Mouse (Mus musculus): ENCODE data around the gene Furin. TPM values are rescaled to one million over a fixed set of nuclear protein-coding genes. Genes with fewer than 3 reads are reported as not detected.

Gene Furin
- polyA plus RNA-seq, 1 experiment from 2014 or later = 120 TPM

DNA sequence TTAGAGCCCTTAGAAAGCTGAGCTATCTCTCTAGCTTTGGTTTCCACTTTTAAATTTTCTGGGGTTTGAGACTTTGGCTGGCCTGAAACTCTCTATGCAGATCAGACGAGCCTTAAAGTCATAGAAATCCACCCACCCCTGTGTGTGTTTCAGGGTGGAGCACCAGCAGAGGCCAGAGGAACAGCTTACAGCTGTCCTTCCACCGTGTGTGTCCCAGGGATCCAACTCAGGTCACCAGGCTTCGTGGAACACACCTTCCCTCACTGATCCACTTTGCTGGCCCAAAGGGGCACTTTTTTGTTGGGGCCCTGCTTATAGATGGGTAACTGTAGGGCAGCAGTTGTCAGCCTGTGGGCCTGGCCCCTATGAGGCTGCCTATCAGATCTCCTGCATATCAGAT is 31.0 kb downstream of the Furin start:
- DNase-seq (ENCODE audit: low read depth, low spot score) (no peak), ATAC-seq (no peak)
- no peaks in the 10 kb centered on the region for H3K27me3 ChIP-seq
- POLR2A ChIA-PET = no interaction called here
- CTCF ChIA-PET = interaction anchor here (2.7 kb wide), 1 partner anchor 32 kb away, joined by 23 read pairs; the partner anchor contains the start of genes Hddc3 and Unc45a
- in situ Hi-C loops (cut with MboI; ENCODE audit: low pct_unique_long_range_greater_than_20kb) = no loop called here
- no peak for TF ChIP-seq CTCF (IDR thresholded peaks at IDR 0.05)

DNA sequence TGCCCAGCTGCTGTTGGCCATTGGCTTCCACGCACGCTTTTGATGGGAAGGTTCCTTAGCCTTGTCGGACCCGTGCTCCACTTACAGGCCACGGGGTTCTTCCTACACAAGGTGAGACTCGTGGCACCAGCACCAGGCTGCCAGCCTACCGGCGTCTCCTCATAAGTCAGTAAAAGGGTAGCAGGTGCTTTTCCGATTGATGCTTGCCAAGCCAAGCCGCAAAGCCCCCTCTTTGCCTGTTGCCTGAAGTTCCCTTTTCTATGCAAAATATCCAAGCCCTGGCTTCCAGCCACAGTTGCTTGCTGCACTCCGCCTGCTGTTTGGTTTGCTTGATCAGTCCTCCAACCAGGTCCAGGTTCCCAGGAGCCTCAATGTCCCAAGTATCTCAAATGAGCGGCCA is 31.4 kb downstream of the Furin start:
- no peak for TF ChIP-seq CTCF (IDR thresholded peaks at IDR 0.05)
- CTCF ChIA-PET = interaction anchor here (2.7 kb wide), 1 partner anchor 32 kb away, joined by 23 read pairs; the partner anchor contains the start of genes Hddc3 and Unc45a
- POLR2A ChIA-PET = no interaction called here
- DNase-seq (ENCODE audit: low read depth, low spot score) = no peak
- ATAC-seq = no peak
- in situ Hi-C loops (cut with MboI; ENCODE audit: low pct_unique_long_range_greater_than_20kb) = no loop called here
- H3K27me3 ChIP-seq = no peaks in the 10 kb centered on the region

DNA sequence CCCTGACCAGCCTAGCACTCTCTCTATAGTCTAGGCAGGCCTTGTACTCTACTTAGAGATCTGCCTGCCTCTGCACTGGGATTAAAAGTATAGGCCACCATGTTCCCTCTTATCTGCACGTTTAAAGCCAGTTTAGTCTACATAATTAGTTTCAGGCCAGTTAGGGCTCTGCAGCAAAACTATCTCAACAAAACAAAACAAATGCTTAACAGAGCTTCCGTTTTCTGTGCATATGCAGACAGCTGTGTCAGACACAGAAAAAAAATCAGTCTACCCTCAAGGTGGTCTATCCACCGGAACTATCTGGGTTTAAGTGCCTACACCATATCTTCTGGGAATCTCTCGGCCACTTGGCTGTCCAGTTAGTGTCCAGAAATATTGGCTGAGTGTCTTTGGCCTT is 31.9 kb downstream of the Furin start:
- DNase-seq (ENCODE audit: low read depth, low spot score) (no peak), ATAC-seq (no peak)
- in situ Hi-C loops (cut with MboI; ENCODE audit: low pct_unique_long_range_greater_than_20kb) = no loop called here
- no peak for TF ChIP-seq CTCF (IDR thresholded peaks at IDR 0.05)
- H3K27me3 ChIP-seq = no peaks in the 10 kb centered on the region
- CTCF ChIA-PET = interaction anchor here (2.7 kb wide), 1 partner anchor 31 kb away, joined by 23 read pairs; the partner anchor contains the start of genes Hddc3 and Unc45a
- POLR2A ChIA-PET = interaction anchor here (0.9 kb wide), 1 partner anchor 9 kb away, joined by 3 read pairs; no protein-coding TSS in a partner anchor

DNA sequence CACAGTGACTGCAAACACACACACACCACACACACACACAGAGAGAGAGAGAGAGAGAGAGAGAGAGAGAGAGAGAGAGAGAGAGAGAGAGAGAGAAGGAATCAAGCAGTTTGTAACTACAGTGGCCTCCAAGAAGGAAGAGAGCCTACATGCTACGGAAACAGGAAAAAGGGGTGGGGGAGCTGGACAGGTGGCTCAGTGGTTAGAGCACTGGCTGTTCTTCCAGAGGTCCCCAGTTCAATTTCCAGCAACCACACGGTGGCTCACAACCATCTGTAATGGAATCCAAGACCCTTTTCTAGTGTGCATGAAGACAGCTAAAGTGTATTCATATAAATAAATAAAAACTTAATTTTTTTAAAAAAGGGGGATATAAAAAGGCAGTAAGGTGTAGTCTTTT is 32.6 kb downstream of the Furin start:
- in situ Hi-C loops (cut with MboI; ENCODE audit: low pct_unique_long_range_greater_than_20kb) = no loop called here
- CTCF ChIA-PET = interaction anchor here (2.7 kb wide), 1 partner anchor 31 kb away, joined by 23 read pairs; the partner anchor contains the start of genes Hddc3 and Unc45a
- ATAC-seq (no peak), DNase-seq (ENCODE audit: low read depth, low spot score) (no peak)
- H3K27me3 ChIP-seq = no peaks in the 10 kb centered on the region
- POLR2A ChIA-PET = interaction anchor here (0.6 to 0.9 kb wide), 2 partner anchors 9 to 37 kb away, joined by 3 to 4 read pairs; no protein-coding TSS in a partner anchor
- no peak for TF ChIP-seq CTCF (IDR thresholded peaks at IDR 0.05)

DNA sequence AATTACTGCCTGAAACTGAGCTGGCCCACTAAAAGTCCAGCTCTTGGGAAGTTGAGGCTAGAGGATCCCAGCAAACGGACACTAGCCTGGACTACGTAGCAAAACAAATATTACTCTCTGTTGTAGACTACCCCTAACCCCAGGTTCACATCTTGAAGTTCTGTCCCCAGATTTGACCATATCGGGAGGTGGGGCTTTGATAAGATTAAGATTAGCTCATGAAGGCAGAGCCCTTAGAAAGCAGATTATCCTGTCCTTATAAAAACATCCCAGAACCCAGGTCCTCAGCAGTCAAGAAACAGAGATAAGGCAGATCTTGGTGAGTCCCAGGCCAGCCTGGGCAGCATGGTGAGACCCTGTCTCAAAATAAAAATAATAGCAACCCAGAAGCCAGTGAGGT is 33.1 kb downstream of the Furin start:
- CTCF ChIA-PET = interaction anchor here (0.7 to 2.7 kb wide), 2 partner anchors 11 to 30 kb away, joined by 3 to 23 read pairs; partner anchors contain the start of genes Hddc3 and Unc45a
- no peak for ATAC-seq
- TF ChIP-seq CTCF (IDR thresholded peaks at IDR 0.05) = no peak

DNA sequence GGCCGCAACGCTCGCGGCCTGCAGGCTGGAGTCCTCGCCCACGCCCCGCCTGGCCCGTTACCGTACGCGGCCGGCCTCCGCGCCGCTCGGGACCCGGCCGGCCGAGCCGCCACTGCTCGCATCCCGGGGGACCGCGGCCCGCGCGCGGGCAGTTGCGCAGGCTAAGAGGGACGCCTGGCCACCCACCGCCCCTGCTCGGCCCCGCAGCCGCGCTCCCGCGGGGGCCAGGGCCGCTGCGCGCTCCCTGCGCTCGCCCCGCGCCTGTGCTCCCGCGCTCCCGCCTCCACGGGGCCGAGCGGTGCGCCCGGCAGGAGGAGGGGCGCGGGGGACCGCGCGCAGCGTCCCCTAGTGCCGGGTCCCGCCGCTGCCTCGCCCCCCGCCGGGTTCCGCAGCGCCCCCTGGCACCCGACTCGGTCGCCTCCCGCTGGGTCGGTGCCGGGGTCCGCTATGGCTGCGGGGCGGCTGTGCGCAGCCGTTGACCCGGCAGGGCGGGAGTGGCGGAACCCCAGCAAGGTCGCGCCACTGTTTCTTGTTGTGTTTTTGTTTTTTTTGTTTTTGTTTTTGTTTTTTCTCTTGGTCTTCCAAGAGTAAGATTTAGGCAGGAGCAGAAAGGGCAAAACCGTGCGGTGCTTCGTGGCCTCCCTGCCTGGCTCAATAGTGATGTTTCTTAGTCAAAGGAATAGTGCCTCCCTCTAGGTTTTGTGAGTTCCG is 34.0 kb downstream of the Furin start, which contains the start of gene Man2a2:
Man2a2 (minus strand) TSS at position 335 of the 711 bp plus-strand sequence.
- ChIA-PET POLR2A (interaction anchor here (0.8 kb wide), 1 partner anchor 31 kb away, joined by 3 read pairs; no protein-coding TSS in a partner anchor), CTCF (interaction anchor here (1.1 to 2.7 kb wide), 7 partner anchors 9 to 115 kb away, joined by 3 to 23 read pairs (median 5); partner anchors contain the start of genes Hddc3 and Unc45a)
- ATAC-seq (peak; percentile 32), DNase-seq (ENCODE audit: low read depth, low spot score) (no peak)
- H3K27me3 ChIP-seq = no peaks in the 10 kb centered on the region
- in situ Hi-C loops (cut with MboI; ENCODE audit: low pct_unique_long_range_greater_than_20kb) = no loop called here
- TF ChIP-seq CTCF (IDR thresholded peaks at IDR 0.05) = no peak

More for the DNA sequence above, 33.1 kb downstream of the Furin start:
- in situ Hi-C loops (cut with MboI; ENCODE audit: low pct_unique_long_range_greater_than_20kb) = no loop called here
- POLR2A ChIA-PET = interaction anchor here (0.6 kb wide), 1 partner anchor 36 kb away, joined by 4 read pairs; no protein-coding TSS in a partner anchor
- no peaks in the 10 kb centered on the region for H3K27me3 ChIP-seq
- DNase-seq (ENCODE audit: low read depth, low spot score) = no peak

DNA sequence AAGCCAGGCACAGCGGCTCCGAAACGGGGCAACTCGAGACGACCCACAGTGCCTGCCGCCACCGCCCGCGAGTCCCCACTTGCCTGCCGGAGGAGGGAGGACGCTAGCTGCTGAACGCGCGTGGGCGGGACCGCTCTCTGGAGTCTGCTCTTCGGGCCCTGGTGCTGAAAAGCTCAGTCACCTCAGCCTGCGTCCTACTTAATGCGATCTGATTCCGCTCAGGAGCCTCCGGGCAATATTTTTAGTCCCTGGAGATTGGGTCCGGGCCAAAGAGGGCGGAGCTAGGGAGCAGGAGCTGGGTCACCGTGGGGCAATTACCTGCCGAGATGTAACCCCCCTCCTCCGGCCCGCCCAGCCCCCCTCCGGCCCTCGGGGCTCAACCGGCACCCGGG is 34.6 kb downstream of the Furin start:
- TF ChIP-seq CTCF (IDR thresholded peaks at IDR 0.05) = no peak
- POLR2A ChIA-PET = interaction anchor here (0.8 kb wide), 1 partner anchor 31 kb away, joined by 3 read pairs; no protein-coding TSS in a partner anchor
- in situ Hi-C loops (cut with MboI; ENCODE audit: low pct_unique_long_range_greater_than_20kb) = no loop called here
- CTCF ChIA-PET = interaction anchor here (1.1 to 1.6 kb wide), 6 partner anchors 9 to 116 kb away, joined by 3 to 7 read pairs (median 4); partner anchors contain the start of gene Hddc3
- peak; percentile 45 for ATAC-seq
- no peaks in the 10 kb centered on the region for H3K27me3 ChIP-seq
- DNase-seq (ENCODE audit: low read depth, low spot score) = no peak

DNA sequence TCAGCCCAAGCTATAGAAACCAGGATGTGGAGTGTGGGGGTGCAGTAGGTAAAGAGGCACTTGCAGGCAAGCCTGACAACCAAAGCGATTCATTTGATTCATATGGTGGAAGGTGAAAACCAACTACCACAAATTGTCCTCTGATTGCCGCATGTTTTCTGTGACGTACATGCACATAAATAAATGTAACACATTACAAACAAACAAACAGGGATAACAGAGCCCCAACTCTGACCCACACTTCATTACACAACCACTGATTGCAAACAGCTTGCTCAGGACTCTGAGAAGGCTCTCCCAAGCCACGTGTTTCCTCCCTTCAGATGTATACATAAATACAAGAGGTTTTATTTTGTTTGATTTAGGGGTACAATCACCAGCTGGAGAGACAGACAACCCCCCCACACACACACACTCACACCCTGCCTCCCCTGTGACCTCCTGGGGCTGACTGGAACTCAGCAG is 35.2 kb downstream of the Furin start:
- TF ChIP-seq CTCF (IDR thresholded peaks at IDR 0.05) = no peak
- ChIA-PET CTCF (interaction anchor here (0.8 to 1.6 kb wide), 7 partner anchors 10 to 116 kb away, joined by 3 to 7 read pairs (median 4); partner anchors contain the start of gene Hddc3), POLR2A (interaction anchor here (0.6 to 0.8 kb wide), 2 partner anchors 30 to 1429 kb away, joined by 3 to 4 read pairs; no protein-coding TSS in a partner anchor)
- DNase-seq (ENCODE audit: low read depth, low spot score) (no peak), ATAC-seq (no peak)
- no peaks in the 10 kb centered on the region for H3K27me3 ChIP-seq
- in situ Hi-C loops (cut with MboI; ENCODE audit: low pct_unique_long_range_greater_than_20kb) = no loop called here

DNA sequence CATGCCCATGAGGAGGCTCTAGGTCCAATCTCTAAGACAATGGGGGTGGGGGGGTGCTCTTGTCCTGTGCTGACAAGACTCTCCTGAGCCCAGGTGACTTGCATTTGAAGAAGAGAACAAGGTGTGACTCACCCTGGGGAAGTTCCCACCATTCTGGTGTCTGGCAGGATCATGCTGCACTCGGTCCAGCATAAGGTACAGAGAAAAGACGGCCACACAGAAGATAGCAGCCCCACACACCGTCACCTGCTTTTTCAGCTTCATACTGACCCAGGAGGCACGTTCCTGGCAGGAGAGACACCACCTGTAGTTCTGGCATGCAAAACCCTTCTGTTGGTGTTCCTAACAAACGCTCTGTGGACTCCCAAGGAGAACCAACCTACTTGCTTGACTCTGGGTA is 35.8 kb downstream of the Furin start:
- CTCF ChIA-PET = interaction anchor here (0.8 to 1.6 kb wide), 5 partner anchors 12 to 117 kb away, joined by 3 to 5 read pairs (median 4); no protein-coding TSS in a partner anchor
- no peaks in the 10 kb centered on the region for H3K27me3 ChIP-seq
- no peak for TF ChIP-seq CTCF (IDR thresholded peaks at IDR 0.05)
- no peak for ATAC-seq
- POLR2A ChIA-PET = interaction anchor here (0.6 kb wide), 1 partner anchor 1430 kb away, joined by 4 read pairs; no protein-coding TSS in a partner anchor
- DNase-seq (ENCODE audit: low read depth, low spot score) = no peak
- in situ Hi-C loops (cut with MboI; ENCODE audit: low pct_unique_long_range_greater_than_20kb) = no loop called here

DNA sequence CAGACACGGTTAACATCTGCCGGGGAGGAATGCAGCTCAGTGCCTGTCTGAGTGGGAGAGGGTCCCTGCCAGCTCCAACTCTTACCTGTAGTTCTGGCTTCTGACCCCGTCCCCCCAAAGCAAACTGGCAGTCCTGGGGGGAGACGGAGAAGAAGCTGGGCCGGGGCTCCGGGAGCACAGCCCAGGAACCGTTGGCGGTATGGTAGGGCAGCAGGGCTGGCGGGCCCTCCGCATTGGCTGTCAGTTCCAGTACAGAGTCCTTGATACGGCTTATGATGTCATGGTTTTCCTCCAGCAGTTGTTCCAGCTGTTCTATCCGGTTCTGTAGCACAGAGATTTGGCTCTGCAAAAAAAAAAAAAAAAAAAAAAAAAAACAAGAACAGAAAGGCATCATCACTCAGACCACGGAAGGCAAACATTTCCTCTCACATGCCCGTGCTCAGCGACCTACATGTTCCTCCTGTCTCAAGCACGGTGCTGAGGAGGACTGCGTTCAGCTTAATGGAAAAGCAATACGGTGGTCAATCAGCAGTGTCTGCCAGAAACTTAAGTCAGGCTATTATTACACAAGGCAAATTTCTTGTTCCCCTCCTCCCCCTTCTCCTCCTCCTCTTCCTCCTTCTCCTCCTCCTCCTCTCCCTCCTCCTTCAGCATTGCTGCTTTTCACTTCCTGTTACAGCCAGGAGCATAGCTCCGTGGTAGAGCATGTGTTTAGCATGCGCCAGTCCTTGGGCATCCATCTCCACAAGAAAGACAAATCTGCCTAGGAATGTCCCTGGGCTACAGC is 36.4 kb downstream of the Furin start:
- TF ChIP-seq CTCF (IDR thresholded peaks at IDR 0.05) = no peak
- H3K27me3 ChIP-seq = no peaks in the 10 kb centered on the region
- no peak for DNase-seq (ENCODE audit: low read depth, low spot score)
- CTCF ChIA-PET = interaction anchor here (0.8 kb wide), 1 partner anchor 57 kb away, joined by 3 read pairs; no protein-coding TSS in a partner anchor
- ATAC-seq = no peak
- in situ Hi-C loops (cut with MboI; ENCODE audit: low pct_unique_long_range_greater_than_20kb) = no loop called here
- POLR2A ChIA-PET = interaction anchor here (0.6 kb wide), 1 partner anchor 165 kb away, joined by 4 read pairs; no protein-coding TSS in a partner anchor
